Mouse (Mus musculus) lung, postnatal 0 days (tissue): Measurements from ENCODE around the gene Sncg.

Source experiments
- CTCF ChIP-seq: IDR thresholded peaks from 2 replicates; pipeline ENCODE4 v1.5.1; 2016; ENCODE audit warnings: antibody characterized with exemption, mild to moderate bottlenecking
- EP300 ChIP-seq: IDR thresholded peaks from 2 replicates; pipeline ENCODE4 v1.6.1; 2016; ENCODE audit warnings: antibody characterized with exemption, mild to moderate bottlenecking, control low read depth

DNA sequence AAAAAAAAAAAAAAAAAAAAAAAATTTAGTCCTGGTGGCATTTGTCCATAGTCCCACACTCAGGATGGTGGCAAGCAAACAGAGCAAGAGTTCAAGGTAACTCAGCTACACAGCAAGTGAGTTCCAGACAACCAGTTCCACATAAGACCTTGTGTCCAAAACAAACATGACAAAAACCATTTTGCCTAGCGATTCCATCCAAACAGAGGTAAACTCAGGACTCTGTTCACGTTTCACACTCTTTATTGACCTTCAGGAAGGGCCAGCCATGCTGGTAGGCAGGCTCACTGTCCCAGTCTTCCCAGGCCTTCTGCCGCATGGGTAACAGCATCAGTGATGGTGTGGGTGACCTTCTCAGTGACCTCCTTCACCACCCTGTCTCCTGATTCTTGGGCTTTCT, 22.9 kb downstream of the Sncg start:
- TF ChIP-seq CTCF: no peak
- TF ChIP-seq EP300: no peak
